Mouse (Mus musculus): ENCODE results near the gene Tmc2.
A peak's percentile ranks its signal among the peaks of the same experiment; 100 is the strongest.

Tmc2 gene

GRCm38 (mm10) chr2:130194894-130195293 is at the start of gene Tmc2:
TSS of gene Tmc2 (plus strand) at chr2:130195194.
- no peak for DNase-seq (ENCODE audit: extremely low spot score, low spot score)

GRCm38 (mm10) chr2:130146089-130146668 is 48.8 kb upstream of the Tmc2 start:
- no peak for DNase-seq (ENCODE audit: extremely low spot score, low spot score)

GRCm38 (mm10) chr2:130155171-130155570 is 39.8 kb upstream of the Tmc2 start:
- DNase-seq (ENCODE audit: extremely low spot score, low spot score), result no peak

- DNase-seq (ENCODE audit: extremely low spot score, low spot score), result no peak
Observed at GRCm38 (mm10) chr2:130155851-130156250, 39.1 kb upstream of the Tmc2 start.

GRCm38 (mm10) chr2:130157231-130158087 is 37.5 kb upstream of the Tmc2 start:
- DNase-seq (ENCODE audit: extremely low spot score, low spot score), result no peak

- DNase-seq (ENCODE audit: extremely low spot score, low spot score), result no peak
Observed at GRCm38 (mm10) chr2:130158088-130158437, 36.9 kb upstream of the Tmc2 start.

GRCm38 (mm10) chr2:130162701-130163100 is 32.3 kb upstream of the Tmc2 start:
- DNase-seq (ENCODE audit: extremely low spot score, low spot score), result no peak

GRCm38 (mm10) chr2:130166311-130167214 is 28.4 kb upstream of the Tmc2 start:
- no peak for DNase-seq (ENCODE audit: extremely low spot score, low spot score)

GRCm38 (mm10) chr2:130167861-130168260 is 27.1 kb upstream of the Tmc2 start:
- peak; percentile 28 for DNase-seq (ENCODE audit: extremely low spot score, low spot score)

GRCm38 (mm10) chr2:130171674-130172073 is 23.3 kb upstream of the Tmc2 start:
- no peak for DNase-seq (ENCODE audit: extremely low spot score, low spot score)

GRCm38 (mm10) chr2:130176820-130177219 is 18.2 kb upstream of the Tmc2 start:
- DNase-seq (ENCODE audit: extremely low spot score, low spot score), result no peak

- no peak for DNase-seq (ENCODE audit: extremely low spot score, low spot score)
Observed at GRCm38 (mm10) chr2:130178381-130178705, 16.7 kb upstream of the Tmc2 start.

- peak; percentile 90 for DNase-seq (ENCODE audit: extremely low spot score, low spot score)
Observed at GRCm38 (mm10) chr2:130178706-130179506, 16.1 kb upstream of the Tmc2 start, which contains the start of gene Snrpb. TSS of gene Snrpb (minus strand) at chr2:130179403.

GRCm38 (mm10) chr2:130179507-130180019 is 15.4 kb upstream of the Tmc2 start:
- no peak for DNase-seq (ENCODE audit: extremely low spot score, low spot score)

- no peak for DNase-seq (ENCODE audit: extremely low spot score, low spot score)
Observed at GRCm38 (mm10) chr2:130188391-130188790, 6.6 kb upstream of the Tmc2 start.

- DNase-seq (ENCODE audit: extremely low spot score, low spot score), result no peak
Observed at GRCm38 (mm10) chr2:130200961-130201360, 6.0 kb downstream of the Tmc2 start.

GRCm38 (mm10) chr2:130207376-130207775 is 12.4 kb downstream of the Tmc2 start:
- DNase-seq (ENCODE audit: extremely low spot score, low spot score), result no peak

GRCm38 (mm10) chr2:130207996-130208395 is 13.0 kb downstream of the Tmc2 start:
- DNase-seq (ENCODE audit: extremely low spot score, low spot score), result peak; percentile 13

- no peak for DNase-seq (ENCODE audit: extremely low spot score, low spot score)
Observed at GRCm38 (mm10) chr2:130209636-130210035, 14.6 kb downstream of the Tmc2 start.

- DNase-seq (ENCODE audit: extremely low spot score, low spot score), result no peak
Observed at GRCm38 (mm10) chr2:130211581-130211980, 16.6 kb downstream of the Tmc2 start.

- DNase-seq (ENCODE audit: extremely low spot score, low spot score), result peak; percentile 24
Observed at GRCm38 (mm10) chr2:130246912-130247311, 51.9 kb downstream of the Tmc2 start.

Data from neural tube, embryonic 10.5 days (tissue).